Mouse (Mus musculus): Measurements from ENCODE around the gene Gucy2d. TPM values are rescaled to one million over a fixed set of nuclear protein-coding genes. Genes with fewer than 3 reads are reported as not detected.

Gene Gucy2d
- polyA plus RNA-seq, 1 experiment from 2014 or later: 0.28 TPM

GRCm38 (mm10) chr7:98419366-98419765 is 20.9 kb upstream of the Gucy2d start:
- Histone ChIP-seq H3K27me3 (replicated peaks) (no peaks in the 10 kb centered on the region), H3K4me3 (replicated peaks) (no peak overlapping the region), H3K9ac (replicated peaks) (no peak overlapping the region), H3K36me3 (no peaks in the 10 kb centered on the region), H3K27ac (replicated peaks) (no peak overlapping the region), H3K4me1 (peaks cover 8% of the 10 kb centered on the region), H3K4me2 (no peak overlapping the region), H3K9me3 (replicated peaks) (no peaks in the 10 kb centered on the region)
- no peak for ATAC-seq (ENCODE audit: low FRiP score)
- 40% methylated on average over 5 of the region's 5 CpGs for WGBS

DNA sequence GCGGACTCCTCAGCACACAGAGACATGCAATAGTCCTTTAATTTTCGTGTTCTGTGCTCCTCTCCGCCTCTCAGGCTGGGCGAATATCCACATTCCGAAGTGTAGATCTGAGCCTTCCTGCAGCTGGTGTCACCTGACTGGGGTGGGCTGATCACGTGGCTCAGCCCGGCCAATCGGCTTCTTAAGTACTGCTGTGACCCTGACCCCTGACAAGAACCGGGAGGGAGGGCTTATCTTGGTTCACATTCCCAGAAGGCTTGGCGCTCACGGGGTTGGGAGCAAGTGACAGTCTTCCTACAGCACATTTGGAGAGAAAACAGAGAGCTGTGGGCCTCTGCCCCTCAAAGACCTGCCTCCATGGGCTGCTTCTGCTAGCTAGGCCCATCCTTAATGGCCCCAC is 16.7 kb upstream of the Gucy2d start:
- Histone ChIP-seq H3K4me1 (peaks cover 8% of the 10 kb centered on the region), H3K9me3 (replicated peaks) (no peaks in the 10 kb centered on the region), H3K9ac (replicated peaks) (no peak overlapping the region), H3K36me3 (no peaks in the 10 kb centered on the region), H3K4me2 (no peak overlapping the region), H3K4me3 (replicated peaks) (no peak overlapping the region), H3K27ac (replicated peaks) (no peak overlapping the region), H3K27me3 (replicated peaks) (no peaks in the 10 kb centered on the region)
- no peak for ATAC-seq (ENCODE audit: low FRiP score)
- 68% methylated on average over 11 of the region's 11 CpGs for WGBS

GRCm38 (mm10) chr7:98424396-98424795 is 15.8 kb upstream of the Gucy2d start:
- WGBS: 53% methylated on average over 6 of the region's 6 CpGs
- ATAC-seq (ENCODE audit: low FRiP score): no peak

GRCm38 (mm10) chr7:98425551-98425950 is 14.7 kb upstream of the Gucy2d start:
- no peaks in the 10 kb centered on the region for H3K36me3 ChIP-seq
- H3K4me3 ChIP-seq (replicated peaks): no peak overlapping the region
- peaks cover 4% of the 10 kb centered on the region; the same call in 1 of the 2 replicates for H3K4me1 ChIP-seq
- no peaks in the 10 kb centered on the region for H3K9me3 ChIP-seq (replicated peaks)
- H3K4me2 ChIP-seq: no peak overlapping the region
- ATAC-seq (ENCODE audit: low FRiP score): no peak
- H3K27me3 ChIP-seq (replicated peaks): no peaks in the 10 kb centered on the region
- 96% methylated on average over 3 of the region's 3 CpGs for WGBS
- no peak overlapping the region for H3K9ac ChIP-seq (replicated peaks)
- H3K27ac ChIP-seq (replicated peaks): no peak overlapping the region

More at GRCm38 (mm10) chr7:98424396-98424795, 15.8 kb upstream of the Gucy2d start:
- H3K4me2 ChIP-seq: no peak overlapping the region
- no peak overlapping the region for H3K9ac ChIP-seq (replicated peaks)
- no peaks in the 10 kb centered on the region for H3K9me3 ChIP-seq (replicated peaks)
- H3K36me3 ChIP-seq: no peaks in the 10 kb centered on the region
- H3K4me1 ChIP-seq: peaks cover 5% of the 10 kb centered on the region; the same call in 1 of the 2 replicates
- no peak overlapping the region for H3K4me3 ChIP-seq (replicated peaks)
- H3K27ac ChIP-seq (replicated peaks): no peak overlapping the region
- no peaks in the 10 kb centered on the region for H3K27me3 ChIP-seq (replicated peaks)

GRCm38 (mm10) chr7:98426641-98427040 is 13.6 kb upstream of the Gucy2d start:
- no peaks in the 10 kb centered on the region for H3K9me3 ChIP-seq (replicated peaks)
- H3K9ac ChIP-seq (replicated peaks): no peak overlapping the region
- H3K4me1 ChIP-seq: peaks cover 4% of the 10 kb centered on the region; the same call in 1 of the 2 replicates
- no peak overlapping the region for H3K27ac ChIP-seq (replicated peaks)
- no peak overlapping the region for H3K4me3 ChIP-seq (replicated peaks)
- no peaks in the 10 kb centered on the region for H3K27me3 ChIP-seq (replicated peaks)
- ATAC-seq (ENCODE audit: low FRiP score): no peak
- H3K36me3 ChIP-seq: no peaks in the 10 kb centered on the region
- no peak overlapping the region for H3K4me2 ChIP-seq
- WGBS: 78% methylated on average over 5 of the region's 5 CpGs

DNA sequence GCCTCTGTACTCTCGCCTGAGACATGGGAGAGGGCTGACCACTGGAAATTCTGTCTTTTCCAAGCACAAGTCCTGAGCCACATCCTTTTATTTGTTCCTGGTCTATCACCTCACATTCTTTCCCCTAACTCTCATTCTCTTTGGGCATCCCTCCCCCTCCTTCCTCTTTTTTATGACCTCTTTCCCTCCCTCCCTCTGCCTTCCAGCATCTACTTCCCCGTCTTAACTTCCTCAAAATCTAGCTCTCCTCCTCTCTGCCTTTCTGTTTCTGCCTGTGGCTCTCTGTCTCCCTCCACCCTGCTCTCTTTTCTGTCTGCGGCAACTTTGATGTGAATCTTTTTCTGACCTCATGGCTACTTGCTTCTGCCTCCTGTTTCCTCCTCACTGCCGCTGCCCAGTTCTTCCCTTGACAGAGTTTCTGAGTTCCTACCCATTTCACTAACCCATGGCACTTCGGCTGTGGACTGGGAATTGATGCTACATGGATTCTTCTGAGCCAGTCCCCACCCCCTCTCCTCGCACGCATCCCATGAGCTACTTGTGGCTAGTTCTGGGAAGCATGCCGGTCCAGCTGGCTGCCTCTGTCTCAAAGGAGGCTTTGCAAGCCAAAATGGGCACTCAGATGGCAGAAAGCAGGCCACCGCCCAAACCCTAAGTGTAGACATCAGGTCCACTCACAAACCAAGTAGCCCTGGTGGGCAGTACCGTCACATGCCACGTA is 12.9 kb upstream of the Gucy2d start:
- Histone ChIP-seq H3K27me3 (replicated peaks) (no peaks in the 10 kb centered on the region), H3K4me3 (replicated peaks) (no peak overlapping the region), H3K4me2 (no peak overlapping the region), H3K9ac (replicated peaks) (no peak overlapping the region), H3K36me3 (no peaks in the 10 kb centered on the region), H3K9me3 (replicated peaks) (no peaks in the 10 kb centered on the region), H3K27ac (replicated peaks) (no peak overlapping the region), H3K4me1 (peaks cover 4% of the 10 kb centered on the region; the same call in 1 of the 2 replicates)
- 78% methylated on average over 11 of the region's 11 CpGs for WGBS
- no peak for ATAC-seq (ENCODE audit: low FRiP score)

GRCm38 (mm10) chr7:98429579-98429978 is 10.6 kb upstream of the Gucy2d start:
- H3K36me3 ChIP-seq: no peaks in the 10 kb centered on the region
- no peak for ATAC-seq (ENCODE audit: low FRiP score)
- no peaks in the 10 kb centered on the region for H3K9me3 ChIP-seq (replicated peaks)
- no peak overlapping the region for H3K4me3 ChIP-seq (replicated peaks)
- no peak overlapping the region for H3K27ac ChIP-seq (replicated peaks)
- 0 out of 2 replicates have a peak, but pooled peaks cover 4% of the 10 kb centered on the region for H3K4me1 ChIP-seq
- WGBS: 93% methylated on average over 3 of the region's 3 CpGs
- H3K4me2 ChIP-seq: no peak overlapping the region
- no peaks in the 10 kb centered on the region for H3K27me3 ChIP-seq (replicated peaks)
- H3K9ac ChIP-seq (replicated peaks): no peak overlapping the region; the same call in 1 of the 2 replicates

GRCm38 (mm10) chr7:98430785-98431184 is 9.4 kb upstream of the Gucy2d start:
- no peaks in the 10 kb centered on the region for H3K27me3 ChIP-seq (replicated peaks)
- no peak overlapping the region for H3K27ac ChIP-seq (replicated peaks)
- H3K4me2 ChIP-seq: no peak overlapping the region
- H3K9ac ChIP-seq (replicated peaks): no peak overlapping the region
- WGBS: 51% methylated on average over 3 of the region's 3 CpGs
- H3K4me3 ChIP-seq (replicated peaks): no peak overlapping the region
- no peaks in the 10 kb centered on the region for H3K9me3 ChIP-seq (replicated peaks)
- 0 out of 2 replicates have a peak, but pooled peaks cover 4% of the 10 kb centered on the region for H3K4me1 ChIP-seq
- peak; percentile 72; the same call in 1 of the 2 replicates for ATAC-seq (ENCODE audit: low FRiP score)
- H3K36me3 ChIP-seq: no peaks in the 10 kb centered on the region

DNA sequence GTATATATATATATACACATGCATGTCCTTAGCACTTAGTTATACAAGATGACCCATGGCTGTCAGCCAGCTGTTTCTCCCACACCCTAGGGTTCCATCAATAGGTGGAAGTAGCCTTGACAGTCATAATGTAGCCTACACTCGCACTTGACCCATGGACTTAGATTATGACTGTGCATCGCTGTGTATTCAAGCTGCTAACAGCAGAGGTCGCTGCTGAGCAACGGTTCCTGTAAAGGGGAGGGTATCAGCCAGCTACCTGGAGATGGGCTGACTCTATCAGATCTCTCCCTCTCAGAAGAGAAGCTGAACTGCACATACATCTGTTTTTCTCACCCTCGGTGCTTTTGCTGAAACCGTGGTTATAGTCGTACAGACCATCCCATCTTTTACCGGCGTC is 2.6 kb upstream of the Gucy2d start:
- no peak overlapping the region for H3K4me3 ChIP-seq (replicated peaks)
- WGBS: 36% methylated on average over 9 of the region's 9 CpGs
- H3K36me3 ChIP-seq: no peaks in the 10 kb centered on the region
- no peak overlapping the region for H3K4me2 ChIP-seq
- no peak for ATAC-seq (ENCODE audit: low FRiP score)
- H3K27me3 ChIP-seq (replicated peaks): no peaks in the 10 kb centered on the region
- H3K9me3 ChIP-seq (replicated peaks): no peaks in the 10 kb centered on the region
- H3K27ac ChIP-seq (replicated peaks): no peak overlapping the region
- no peak overlapping the region for H3K9ac ChIP-seq (replicated peaks)
- H3K4me1 ChIP-seq: no peaks in the 10 kb centered on the region

DNA sequence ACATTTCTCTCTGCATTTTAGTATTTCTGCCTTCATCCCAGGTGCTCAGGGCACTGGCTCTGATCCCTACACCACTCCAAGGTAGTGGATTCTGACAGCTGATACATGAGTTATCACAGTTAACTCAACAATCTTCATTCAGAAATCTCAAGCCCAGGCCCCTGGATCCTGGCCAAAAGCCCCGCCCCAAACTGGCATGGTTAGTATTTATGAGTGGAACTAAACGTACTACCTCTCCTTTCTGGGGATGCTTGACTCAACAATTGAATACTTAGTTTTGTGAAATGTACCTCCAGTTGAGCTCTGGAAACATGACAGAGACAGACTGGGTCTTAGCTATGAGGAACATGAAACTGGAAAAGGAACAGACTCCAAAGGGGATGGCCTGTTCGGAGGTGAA is 6.7 kb downstream of the Gucy2d start:
- Histone ChIP-seq H3K27me3 (replicated peaks) (no peaks in the 10 kb centered on the region), H3K4me3 (replicated peaks) (no peak overlapping the region), H3K27ac (replicated peaks) (no peak overlapping the region), H3K9ac (replicated peaks) (no peak overlapping the region), H3K4me2 (no peak overlapping the region), H3K4me1 (no peaks in the 10 kb centered on the region), H3K9me3 (replicated peaks) (no peaks in the 10 kb centered on the region), H3K36me3 (no peaks in the 10 kb centered on the region)
- 71% methylated on average over 3 of the region's 3 CpGs for WGBS
- no peak for ATAC-seq (ENCODE audit: low FRiP score)

DNA sequence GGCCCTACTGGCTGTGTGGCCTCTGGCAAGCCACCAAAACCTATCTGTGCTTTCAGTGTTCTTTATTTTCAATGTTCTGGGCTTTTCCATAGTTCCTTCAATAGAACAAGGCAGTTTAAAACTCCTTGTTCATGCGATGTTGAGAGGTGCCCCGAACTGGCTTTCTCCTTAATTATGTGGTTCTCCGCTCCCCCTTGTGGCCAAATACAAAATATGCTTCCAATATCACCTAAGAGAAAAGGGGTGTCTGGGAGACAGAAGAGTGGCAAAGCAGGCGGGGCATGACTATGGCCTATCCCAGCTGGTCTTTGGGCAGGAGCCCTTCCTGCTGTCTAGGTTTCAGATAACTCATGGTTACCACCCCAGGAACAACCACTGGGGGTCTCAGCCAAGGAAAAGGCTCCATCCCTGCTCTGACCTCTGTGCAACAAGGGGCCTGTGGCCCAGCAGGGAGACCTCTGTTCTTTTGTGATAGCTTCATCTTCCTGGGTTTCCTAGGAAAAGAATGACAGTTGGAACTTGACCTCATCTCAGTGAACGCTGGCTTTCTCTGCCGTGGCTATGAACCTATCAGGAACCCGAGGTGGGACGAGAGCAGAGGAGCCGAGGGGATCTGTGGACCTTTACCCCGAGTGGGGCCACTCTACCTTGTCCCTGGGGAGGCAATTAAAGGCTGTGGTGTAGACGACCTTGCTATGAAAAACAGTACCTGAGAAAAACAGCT is 7.5 kb downstream of the Gucy2d start:
- Histone ChIP-seq H3K4me2 (no peak overlapping the region), H3K9me3 (replicated peaks) (no peaks in the 10 kb centered on the region), H3K27me3 (replicated peaks) (no peaks in the 10 kb centered on the region), H3K4me1 (no peaks in the 10 kb centered on the region), H3K27ac (replicated peaks) (no peak overlapping the region), H3K9ac (replicated peaks) (no peak overlapping the region), H3K36me3 (no peaks in the 10 kb centered on the region), H3K4me3 (replicated peaks) (no peak overlapping the region)
- 64% methylated on average over 11 of the region's 11 CpGs for WGBS
- ATAC-seq (ENCODE audit: low FRiP score): peak; percentile 21; the same call in 1 of the 2 replicates

DNA sequence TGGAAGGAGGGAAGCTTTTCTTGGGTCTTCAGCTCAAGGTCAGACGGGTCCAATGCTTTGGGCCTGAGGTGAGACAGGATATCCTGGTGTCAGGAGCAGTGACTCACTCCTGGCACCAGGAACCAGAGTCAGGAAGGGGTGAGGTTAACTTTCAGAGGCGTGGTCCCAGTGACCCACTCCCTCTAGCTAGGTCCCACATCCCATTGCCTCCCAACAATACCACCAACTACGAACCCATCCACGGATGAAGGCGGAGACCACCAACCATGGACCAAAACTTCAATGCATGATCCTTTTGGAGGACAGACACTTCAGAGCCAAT is 8.1 kb downstream of the Gucy2d start:
- no peak overlapping the region for H3K9ac ChIP-seq (replicated peaks)
- H3K4me2 ChIP-seq: no peak overlapping the region
- H3K4me3 ChIP-seq (replicated peaks): no peak overlapping the region
- no peaks in the 10 kb centered on the region for H3K36me3 ChIP-seq
- no peak for ATAC-seq (ENCODE audit: low FRiP score)
- no peaks in the 10 kb centered on the region for H3K9me3 ChIP-seq (replicated peaks)
- WGBS: 96% methylated on average over 5 of the region's 5 CpGs
- H3K27ac ChIP-seq (replicated peaks): no peak overlapping the region
- no peaks in the 10 kb centered on the region for H3K4me1 ChIP-seq
- no peaks in the 10 kb centered on the region for H3K27me3 ChIP-seq (replicated peaks)

Data from neural tube, embryonic 15.5 days (tissue).